Mouse (Mus musculus): ENCODE data around the gene Gm10487. TPM values are rescaled to one million over a fixed set of nuclear protein-coding genes. Genes with fewer than 3 reads are reported as not detected.

Gene Gm10487
- not detected for total RNA-seq (2023)

GRCm38 (mm10) chrX:30843369-30843768, at the start of gene Gm10487:
Gm10487 (minus strand) TSS chrX:30843469.

Measured in neutrophil, adult 83 days (primary cell).